Mouse (Mus musculus) kidney, embryonic 14.5 days (tissue): ENCODE measurements around the gene Cntn1. TPM values are rescaled to one million over a fixed set of nuclear protein-coding genes. Genes with fewer than 3 reads are reported as not detected.

Experiments
- ATAC-seq: fragments of 200-750 bp; cut with Nextera tagmentation; 2 replicates; pipeline ENCODE4 v1.8.0; 2017; ENCODE audit warnings: moderate number of reproducible peaks, mild to moderate bottlenecking, moderate TSS enrichment, moderate library complexity; ENCODE audit not compliant: low FRiP score, low TSS enrichment
- H3K27ac ChIP-seq: fragments of 300-500 bp; sonication (generic); 2 replicates; pipeline ENCODE4 v1.5.1; 2014; ENCODE audit warnings: low read depth, mild to moderate bottlenecking, low read length, moderate library complexity, mixed read lengths
- H3K27me3 ChIP-seq: fragments of 300-500 bp; sonication (generic); 2 replicates; pipeline ENCODE4 v1.6.1; 2014; ENCODE audit warnings: mild to moderate bottlenecking, low read length; ENCODE audit not compliant: control insufficient read depth, insufficient read depth
- H3K36me3 ChIP-seq: fragments of 300-500 bp; sonication (generic); 2 replicates; pipeline ENCODE4 v1.6.1; 2014; ENCODE audit warnings: low read length, mixed read lengths; ENCODE audit not compliant: control insufficient read depth, insufficient read depth
- H3K4me1 ChIP-seq: fragments of 300-500 bp; sonication (generic); 2 replicates; pipeline ENCODE4 v1.6.1; 2014; ENCODE audit warnings: low read length, mixed read lengths; ENCODE audit not compliant: control insufficient read depth, insufficient read depth
- H3K4me2 ChIP-seq: fragments of 300-500 bp; sonication (generic); replicated peaks from 2 replicates; pipeline ENCODE4 v1.6.1; 2014; ENCODE audit warnings: low read depth, mild to moderate bottlenecking, low read length
- H3K4me3 ChIP-seq: fragments of 300-500 bp; sonication (generic); 2 replicates; pipeline ENCODE4 v1.5.1; 2014; ENCODE audit warnings: mild to moderate bottlenecking, low read length
- H3K9ac ChIP-seq: fragments of 300-500 bp; sonication (generic); 2 replicates; pipeline ENCODE4 v1.6.1; 2014; ENCODE audit warnings: low read depth, mild to moderate bottlenecking, low read length, moderate library complexity
- H3K9me3 ChIP-seq: fragments of 300-500 bp; sonication (generic); 2 replicates; pipeline ENCODE4 v1.6.1; 2016; ENCODE audit warnings: low read length; ENCODE audit not compliant: control insufficient read depth
- WGBS: fragments of 180-500 bp; shearing (Covaris S2); extraction: QIAGEN DNeasy Blood & Tissue Kit; methylation state at CpG from one replicate; pipeline ENCODE4 v1.1.7; 2014; 5-methylcytosine and 5-hydroxymethylcytosine counted together
- polyA plus RNA-seq: library from polyadenylated mRNA; unstranded; fragments of >200 nt; fragmentation: Nextera tagmentation; extraction: Ambion mirVana; gene quantifications from 2 replicates; pipeline ENCODE4 v1.2.1, GENCODE M21; 2014

The Cntn1 gene
- polyA plus RNA-seq, 1 experiment from 2014 or later, result 3.6 TPM

DNA sequence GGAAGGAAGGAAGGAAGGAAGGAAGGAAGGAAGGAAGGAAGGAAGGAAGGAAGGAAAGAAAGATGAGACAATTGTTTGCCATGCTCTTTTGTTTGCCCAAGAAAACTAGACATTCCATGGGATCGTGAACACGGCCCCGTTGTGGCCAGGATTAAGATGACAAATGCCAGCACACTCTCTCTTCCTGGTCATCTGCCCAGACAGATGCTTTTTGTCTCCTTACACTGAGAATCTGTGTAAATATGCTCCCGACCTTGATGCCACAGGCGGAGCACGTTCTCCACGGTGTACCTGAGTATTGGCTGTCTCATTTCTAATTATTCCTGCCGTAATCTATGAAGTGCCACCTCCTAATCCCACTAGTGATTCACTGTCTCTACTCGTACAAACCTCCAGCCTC, 51.0 kb downstream of the Cntn1 start:
- ATAC-seq, result no peak
- no peaks in the 10 kb centered on the region for H3K9me3 ChIP-seq

DNA sequence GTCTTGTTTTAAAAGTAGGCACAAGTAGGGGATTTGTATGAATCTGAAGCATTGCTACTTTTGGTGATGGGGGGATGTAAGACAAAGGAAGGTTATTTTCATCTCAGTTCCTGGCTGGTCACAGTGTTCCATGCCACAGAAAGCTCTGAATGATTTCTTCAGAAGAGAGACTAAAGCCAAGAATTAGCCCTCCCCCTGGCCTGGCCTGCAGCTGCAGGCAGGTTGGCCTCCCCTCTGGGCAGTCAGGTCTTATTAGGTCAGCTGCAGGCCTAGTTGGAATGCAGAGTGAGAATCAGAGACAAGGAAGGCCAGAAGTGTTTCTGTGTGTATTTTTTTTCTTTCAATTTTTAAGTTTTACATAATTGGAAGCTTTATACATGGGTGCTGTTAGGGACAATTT, 61.5 kb downstream of the Cntn1 start:
- Histone ChIP-seq H3K9ac (no peak overlapping the region), H3K27ac (no peak overlapping the region), H3K4me1 (no peaks in the 10 kb centered on the region), H3K36me3 (no peaks in the 10 kb centered on the region), H3K27me3 (no peaks in the 10 kb centered on the region), H3K4me3 (no peak overlapping the region), H3K9me3 (no peaks in the 10 kb centered on the region), H3K4me2 (no peak overlapping the region)
- ATAC-seq, result no peak

More for the DNA sequence above, 51.0 kb downstream of the Cntn1 start:
- Histone ChIP-seq H3K36me3 (no peaks in the 10 kb centered on the region), H3K27ac (no peak overlapping the region), H3K9ac (no peak overlapping the region), H3K27me3 (no peaks in the 10 kb centered on the region), H3K4me1 (no peaks in the 10 kb centered on the region), H3K4me3 (no peak overlapping the region), H3K4me2 (no peak overlapping the region)
- WGBS, result 82% methylated on average over 9 of the region's 9 CpGs

DNA sequence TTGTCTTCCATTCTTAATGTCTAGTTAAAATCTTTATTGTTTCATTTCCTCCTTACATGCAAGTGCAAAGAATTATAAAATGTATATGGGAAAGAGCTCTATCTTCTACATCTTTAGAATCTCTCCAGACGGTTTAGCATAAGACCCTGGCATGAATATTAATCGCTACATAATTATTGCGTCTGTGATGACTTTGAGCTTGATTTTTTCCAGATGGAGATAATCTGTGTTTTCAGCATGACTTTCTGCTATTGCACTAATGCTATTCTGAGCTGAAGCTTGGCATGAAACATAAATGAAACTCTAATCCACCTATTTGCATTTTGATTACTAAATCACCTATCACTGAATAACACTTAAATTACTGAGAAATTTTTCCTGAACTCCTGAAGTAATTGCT, 82.0 kb downstream of the Cntn1 start:
- H3K9ac ChIP-seq, result no peak overlapping the region
- no peaks in the 10 kb centered on the region for H3K4me1 ChIP-seq
- no peaks in the 10 kb centered on the region for H3K36me3 ChIP-seq
- no peak overlapping the region for H3K27ac ChIP-seq
- WGBS, result 88% methylated on average over 3 of the region's 3 CpGs
- no peaks in the 10 kb centered on the region for H3K27me3 ChIP-seq
- H3K4me3 ChIP-seq, result no peak overlapping the region
- ATAC-seq, result no peak
- no peak overlapping the region for H3K4me2 ChIP-seq
- no peaks in the 10 kb centered on the region for H3K9me3 ChIP-seq

DNA sequence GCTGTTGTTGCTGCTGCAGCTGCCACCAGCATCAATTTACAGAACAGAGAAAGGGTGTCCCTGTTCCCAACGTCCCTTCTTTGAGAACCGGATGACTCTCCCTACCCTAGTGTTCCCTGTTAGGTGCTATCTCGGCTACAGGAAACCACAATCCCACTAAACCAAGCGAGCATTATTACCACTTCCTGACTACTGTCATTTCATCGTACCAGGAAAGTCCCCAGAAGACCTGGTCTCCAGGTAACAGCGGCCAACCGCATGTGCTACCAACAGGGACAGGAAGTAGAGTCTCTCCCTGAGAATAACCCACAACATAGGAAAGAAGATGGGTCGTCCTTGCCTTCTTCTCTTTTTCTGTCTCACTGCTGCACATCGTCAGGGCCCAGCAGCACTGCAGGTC, 83.3 kb downstream of the Cntn1 start:
- Histone ChIP-seq H3K4me3 (no peak overlapping the region), H3K4me2 (no peak overlapping the region), H3K36me3 (no peaks in the 10 kb centered on the region), H3K4me1 (no peaks in the 10 kb centered on the region), H3K9ac (no peak overlapping the region), H3K9me3 (no peaks in the 10 kb centered on the region), H3K27ac (no peak overlapping the region), H3K27me3 (no peaks in the 10 kb centered on the region)
- no peak for ATAC-seq
- WGBS, result 78% methylated on average over 9 of the region's 9 CpGs

DNA sequence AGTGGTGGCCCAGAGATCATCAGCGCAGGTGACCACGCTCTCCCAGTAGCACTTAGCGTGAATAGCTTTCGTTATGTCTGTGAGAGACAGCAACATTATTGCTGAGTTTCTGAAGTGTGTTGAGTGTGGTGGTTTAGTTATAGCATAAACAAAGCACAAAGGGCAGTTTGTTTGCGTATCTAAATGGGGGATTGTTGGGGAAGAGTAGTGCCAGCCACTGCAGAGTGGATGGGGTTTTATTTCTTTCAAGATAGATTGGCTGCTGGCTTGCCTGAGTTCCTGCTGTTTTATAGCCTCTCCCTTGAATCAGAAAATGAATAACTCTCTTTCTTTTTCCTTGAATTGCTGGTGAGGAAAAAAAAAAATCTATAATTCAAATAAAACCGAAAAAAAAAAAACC, 86.1 kb downstream of the Cntn1 start:
- Histone ChIP-seq H3K4me3 (no peak overlapping the region), H3K9ac (no peak overlapping the region), H3K4me2 (no peak overlapping the region), H3K9me3 (no peaks in the 10 kb centered on the region), H3K4me1 (no peaks in the 10 kb centered on the region), H3K36me3 (no peaks in the 10 kb centered on the region), H3K27me3 (no peaks in the 10 kb centered on the region), H3K27ac (no peak overlapping the region)
- ATAC-seq, result no peak
- 78% methylated on average over 6 of the region's 6 CpGs for WGBS

DNA sequence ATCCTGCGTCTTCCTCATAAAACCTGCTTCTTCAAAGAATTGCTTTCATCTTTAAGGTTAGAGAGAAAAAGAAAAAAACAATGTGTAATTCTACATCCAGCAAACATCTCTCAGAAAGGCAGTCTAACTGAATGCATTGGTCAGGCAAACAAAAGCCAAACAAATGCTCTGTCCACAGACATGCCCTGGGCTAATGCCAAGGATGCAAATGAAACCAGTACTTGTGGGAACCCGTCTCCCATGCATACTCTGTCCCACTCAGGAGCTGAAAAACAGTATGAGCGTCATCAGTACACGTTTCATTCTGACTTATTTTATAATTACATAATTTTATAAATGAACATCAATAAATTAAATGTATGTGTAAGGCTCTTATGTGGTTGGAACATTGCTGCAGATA, 91.0 kb downstream of the Cntn1 start:
- no peaks in the 10 kb centered on the region for H3K36me3 ChIP-seq
- no peak for ATAC-seq
- H3K9me3 ChIP-seq, result no peaks in the 10 kb centered on the region
- H3K9ac ChIP-seq, result no peak overlapping the region
- H3K27ac ChIP-seq, result no peak overlapping the region
- H3K4me2 ChIP-seq, result no peak overlapping the region
- WGBS, result 83% methylated on average over 4 of the region's 4 CpGs
- no peaks in the 10 kb centered on the region for H3K4me1 ChIP-seq
- H3K27me3 ChIP-seq, result no peaks in the 10 kb centered on the region
- H3K4me3 ChIP-seq, result no peak overlapping the region

DNA sequence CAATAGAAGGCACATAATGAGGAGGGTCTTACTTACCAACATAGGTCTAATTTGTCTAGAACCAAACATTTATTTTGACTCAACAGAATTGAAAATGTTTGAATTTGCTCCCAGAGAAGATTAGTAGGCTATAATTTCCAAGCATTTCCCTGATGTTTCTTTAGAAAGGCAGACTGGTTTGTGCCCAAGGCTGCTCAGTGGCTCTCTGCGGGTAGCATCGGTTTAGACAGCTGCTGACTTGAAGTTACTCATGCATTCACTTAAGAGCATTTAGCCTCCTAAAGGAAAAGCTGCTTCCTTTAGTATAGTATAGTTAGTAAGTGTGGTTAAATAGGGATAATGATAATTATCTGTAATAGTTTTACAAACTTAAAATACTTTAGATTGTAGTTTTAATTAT, 104.0 kb downstream of the Cntn1 start:
- H3K9ac ChIP-seq, result no peak overlapping the region
- no peak for ATAC-seq
- no peaks in the 10 kb centered on the region for H3K4me1 ChIP-seq
- no peak overlapping the region for H3K4me3 ChIP-seq
- no peak overlapping the region for H3K27ac ChIP-seq
- H3K4me2 ChIP-seq, result no peak overlapping the region
- no peaks in the 10 kb centered on the region for H3K27me3 ChIP-seq
- 57% methylated on average over 2 of the region's 2 CpGs for WGBS
- H3K9me3 ChIP-seq, result no peaks in the 10 kb centered on the region
- no peaks in the 10 kb centered on the region for H3K36me3 ChIP-seq

DNA sequence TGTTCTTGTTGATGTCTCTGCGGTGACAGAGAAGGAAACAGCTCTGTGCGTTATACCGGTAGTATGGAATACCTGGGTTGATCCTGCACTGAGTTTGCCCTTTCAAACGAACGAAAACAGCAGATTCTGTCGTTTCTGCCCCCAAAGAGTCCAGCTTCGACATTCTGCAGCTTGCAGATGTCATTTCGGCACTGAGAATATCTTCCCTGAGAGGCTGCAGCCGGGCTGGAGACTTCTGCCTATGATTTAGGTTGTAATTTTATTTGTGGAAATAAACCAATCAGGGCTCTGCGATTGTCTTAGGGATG, 109.8 kb downstream of the Cntn1 start:
- Histone ChIP-seq H3K36me3 (no peaks in the 10 kb centered on the region), H3K4me1 (no peaks in the 10 kb centered on the region), H3K4me2 (no peak overlapping the region), H3K27me3 (no peaks in the 10 kb centered on the region), H3K9ac (no peak overlapping the region), H3K4me3 (no peak overlapping the region), H3K27ac (no peak overlapping the region), H3K9me3 (no peaks in the 10 kb centered on the region)
- ATAC-seq, result no peak
- 60% methylated on average over 10 of the region's 10 CpGs for WGBS

DNA sequence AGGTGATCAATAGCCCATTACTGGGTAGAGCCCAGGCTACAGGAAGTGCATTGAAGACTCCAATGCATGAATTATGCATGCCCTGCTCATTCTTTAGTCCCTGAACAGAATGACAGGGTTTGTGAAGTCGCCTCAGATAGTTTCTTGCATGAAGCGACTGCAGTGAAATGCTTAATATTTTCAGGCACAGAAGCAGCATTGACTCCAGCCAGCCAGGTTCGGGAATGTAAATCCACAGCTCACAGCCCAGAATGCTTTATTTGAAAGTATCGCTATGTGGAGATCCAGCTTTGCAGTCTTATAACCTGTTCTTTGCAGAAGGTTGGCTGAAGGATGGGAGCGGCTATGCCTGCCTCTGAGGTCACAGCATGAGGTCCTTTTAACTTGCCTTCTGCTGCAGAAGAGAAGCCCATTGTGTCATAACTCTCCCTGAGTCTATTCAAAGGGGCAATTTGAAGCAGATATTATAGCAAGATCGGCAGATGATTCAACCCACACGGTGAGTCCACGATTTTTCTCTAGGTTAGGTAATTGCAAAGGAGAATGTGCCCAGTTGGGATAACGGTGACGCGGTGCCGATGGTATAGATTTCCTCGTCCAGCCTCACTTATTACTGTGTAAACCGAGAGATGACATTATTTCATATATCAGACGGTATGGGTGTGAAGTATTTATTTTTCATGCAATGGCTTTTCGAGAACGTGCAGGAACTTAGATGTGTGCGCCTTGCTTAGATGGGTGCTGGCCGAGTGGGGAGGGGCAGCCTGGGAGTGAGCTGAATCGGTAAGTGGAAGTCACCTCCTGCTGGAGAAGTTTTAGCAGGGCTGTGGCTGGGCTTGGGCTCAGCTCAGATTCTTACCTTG, 110.4 kb downstream of the Cntn1 start:
- H3K9ac ChIP-seq, result no peak overlapping the region
- H3K4me1 ChIP-seq, result no peaks in the 10 kb centered on the region
- no peaks in the 10 kb centered on the region for H3K36me3 ChIP-seq
- no peak overlapping the region for H3K27ac ChIP-seq
- H3K9me3 ChIP-seq, result no peaks in the 10 kb centered on the region
- no peak for ATAC-seq
- WGBS, result 41% methylated on average over 20 of the region's 20 CpGs
- H3K27me3 ChIP-seq, result no peaks in the 10 kb centered on the region
- H3K4me3 ChIP-seq, result no peak overlapping the region
- no peak overlapping the region; the same call in 1 of the 2 replicates for H3K4me2 ChIP-seq
